Mouse (Mus musculus): ENCODE measurements around the gene Grik3. TPM values are rescaled to one million over a fixed set of nuclear protein-coding genes. Genes with fewer than 3 reads are reported as not detected.

The Grik3 gene
- polyA plus RNA-seq, 1 experiment from 2014 or later: 0.16 TPM

DNA sequence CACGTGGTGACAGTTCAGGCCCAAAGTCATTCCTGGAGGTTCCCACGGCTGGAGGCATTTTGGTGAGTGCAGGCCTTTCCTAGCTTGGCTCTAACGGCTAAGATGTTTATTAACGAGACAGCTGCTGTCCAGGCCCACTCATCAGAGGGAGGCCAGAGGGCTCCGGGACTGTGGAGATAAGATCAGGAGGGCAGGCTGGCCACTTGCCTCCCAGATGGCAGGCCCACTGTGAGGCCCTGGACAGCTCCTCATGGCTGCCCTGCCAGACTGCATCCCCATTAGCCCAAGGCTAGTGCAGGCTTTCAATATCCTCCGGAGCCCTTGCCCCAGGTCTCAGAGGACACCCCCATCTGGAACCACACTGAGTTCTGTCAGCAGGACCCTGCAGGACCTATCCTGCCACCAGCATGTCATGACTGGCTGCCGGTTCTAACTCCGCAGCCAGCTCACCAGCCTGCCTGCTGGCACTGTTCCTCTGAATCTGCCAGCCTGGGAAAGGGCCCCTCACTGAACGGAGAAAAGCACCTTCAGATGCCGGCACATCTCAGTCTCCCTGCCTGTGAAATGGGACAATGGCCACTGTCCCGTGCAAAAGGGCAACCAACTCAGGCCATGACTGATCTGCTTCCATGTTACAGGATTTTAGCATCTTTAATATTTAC, 20.7 kb upstream of the Grik3 start:
- Histone ChIP-seq H3K9ac (ENCODE audit: low read depth, low read length) (no peak overlapping the region), H3K27me3 (ENCODE audit: control insufficient read depth, insufficient read depth, low read length) (no peaks in the 10 kb centered on the region), H3K4me1 (ENCODE audit: control insufficient read depth, insufficient read depth, low read length) (no peaks in the 10 kb centered on the region), H3K36me3 (ENCODE audit: control insufficient read depth, insufficient read depth, low read length) (no peaks in the 10 kb centered on the region), H3K27ac (ENCODE audit: low read depth, low read length) (no peak overlapping the region), H3K4me3 (ENCODE audit: low read depth, low read length) (no peak overlapping the region), H3K9me3 (replicated peaks; ENCODE audit: control insufficient read depth, low read length) (no peaks in the 10 kb centered on the region), H3K4me2 (no peak overlapping the region)
- ATAC-seq (replicated peaks; ENCODE audit: insufficient number of reproducible peaks, low FRiP score, low TSS enrichment): no peak
- 42% methylated on average over 11 of the region's 11 CpGs for WGBS (ENCODE audit: insufficient replicate concordance)

DNA sequence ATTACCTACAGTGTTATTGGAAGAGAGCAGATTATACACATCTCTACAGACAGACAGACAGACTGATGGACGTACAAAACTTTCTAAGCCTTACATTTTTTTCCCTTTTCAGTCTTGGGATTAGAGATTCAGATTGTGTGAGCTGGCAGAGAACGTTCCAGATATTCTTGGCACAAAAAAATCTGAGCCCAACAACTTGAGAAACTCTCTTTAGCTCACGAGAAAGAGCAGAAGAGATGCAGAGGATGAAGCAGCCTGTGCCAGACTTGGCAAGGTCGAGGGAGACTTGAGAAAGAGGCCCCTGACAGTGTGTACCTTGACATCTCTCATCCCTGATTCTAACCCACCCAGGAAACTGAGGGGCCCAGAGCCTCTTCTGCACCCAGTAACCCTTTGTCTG, 15.6 kb upstream of the Grik3 start:
- WGBS (ENCODE audit: insufficient replicate concordance): 74% methylated on average over 4 of the region's 4 CpGs
- no peak overlapping the region for H3K9ac ChIP-seq (ENCODE audit: low read depth, low read length)
- no peak overlapping the region for H3K27ac ChIP-seq (ENCODE audit: low read depth, low read length)
- ATAC-seq (replicated peaks; ENCODE audit: insufficient number of reproducible peaks, low FRiP score, low TSS enrichment): no peak
- H3K27me3 ChIP-seq (ENCODE audit: control insufficient read depth, insufficient read depth, low read length): peaks cover 17% of the 10 kb centered on the region
- no peaks in the 10 kb centered on the region for H3K4me1 ChIP-seq (ENCODE audit: control insufficient read depth, insufficient read depth, low read length)
- H3K4me3 ChIP-seq (ENCODE audit: low read depth, low read length): no peak overlapping the region
- H3K4me2 ChIP-seq: no peak overlapping the region
- H3K9me3 ChIP-seq (replicated peaks; ENCODE audit: control insufficient read depth, low read length): no peaks in the 10 kb centered on the region
- H3K36me3 ChIP-seq (ENCODE audit: control insufficient read depth, insufficient read depth, low read length): no peaks in the 10 kb centered on the region

- ATAC-seq (replicated peaks; ENCODE audit: insufficient number of reproducible peaks, low FRiP score, low TSS enrichment): no peak
- peaks cover 47% of the 10 kb centered on the region for H3K27me3 ChIP-seq (ENCODE audit: control insufficient read depth, insufficient read depth, low read length)
- WGBS (ENCODE audit: insufficient replicate concordance): 34% methylated on average over 12 of the region's 12 CpGs
- no peak overlapping the region for H3K4me3 ChIP-seq (ENCODE audit: low read depth, low read length)
- H3K9me3 ChIP-seq (replicated peaks; ENCODE audit: control insufficient read depth, low read length): no peaks in the 10 kb centered on the region
- no peak overlapping the region for H3K27ac ChIP-seq (ENCODE audit: low read depth, low read length)
- no peak overlapping the region for H3K9ac ChIP-seq (ENCODE audit: low read depth, low read length)
- no peak overlapping the region for H3K4me2 ChIP-seq
- no peaks in the 10 kb centered on the region for H3K36me3 ChIP-seq (ENCODE audit: control insufficient read depth, insufficient read depth, low read length)
- H3K4me1 ChIP-seq (ENCODE audit: control insufficient read depth, insufficient read depth, low read length): no peaks in the 10 kb centered on the region
These were observed 12.4 kb upstream of the Grik3 start for GRCm38 (mm10) chr4:125478071-125478470.

DNA sequence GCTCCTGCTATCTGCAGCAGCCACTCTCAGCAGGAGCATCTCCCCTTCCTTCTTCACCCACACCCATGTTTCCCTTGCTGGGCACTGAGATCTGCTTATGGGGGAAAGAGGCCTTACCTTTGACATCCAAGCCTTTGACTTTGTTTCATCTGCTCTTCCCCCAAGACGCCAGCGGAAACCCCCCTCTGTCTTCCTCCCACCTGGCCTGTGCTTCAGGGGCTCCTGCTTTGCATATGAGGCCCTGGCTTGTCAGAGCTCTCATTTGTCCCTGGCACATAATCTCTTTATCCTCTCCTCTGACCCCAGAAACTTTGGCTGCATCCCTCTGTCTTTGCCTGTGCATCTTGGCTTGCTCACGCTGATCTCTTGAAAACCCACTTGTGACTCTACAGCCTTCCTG, 9.2 kb upstream of the Grik3 start:
- Histone ChIP-seq H3K9me3 (replicated peaks; ENCODE audit: control insufficient read depth, low read length) (no peaks in the 10 kb centered on the region), H3K4me1 (ENCODE audit: control insufficient read depth, insufficient read depth, low read length) (no peaks in the 10 kb centered on the region), H3K4me2 (no peak overlapping the region), H3K27ac (ENCODE audit: low read depth, low read length) (no peak overlapping the region), H3K9ac (ENCODE audit: low read depth, low read length) (no peak overlapping the region), H3K36me3 (ENCODE audit: control insufficient read depth, insufficient read depth, low read length) (no peaks in the 10 kb centered on the region), H3K27me3 (ENCODE audit: control insufficient read depth, insufficient read depth, low read length) (peaks cover 75% of the 10 kb centered on the region), H3K4me3 (ENCODE audit: low read depth, low read length) (no peak overlapping the region)
- ATAC-seq (replicated peaks; ENCODE audit: insufficient number of reproducible peaks, low FRiP score, low TSS enrichment): no peak
- 17% methylated on average over 3 of the region's 3 CpGs for WGBS (ENCODE audit: insufficient replicate concordance)

DNA sequence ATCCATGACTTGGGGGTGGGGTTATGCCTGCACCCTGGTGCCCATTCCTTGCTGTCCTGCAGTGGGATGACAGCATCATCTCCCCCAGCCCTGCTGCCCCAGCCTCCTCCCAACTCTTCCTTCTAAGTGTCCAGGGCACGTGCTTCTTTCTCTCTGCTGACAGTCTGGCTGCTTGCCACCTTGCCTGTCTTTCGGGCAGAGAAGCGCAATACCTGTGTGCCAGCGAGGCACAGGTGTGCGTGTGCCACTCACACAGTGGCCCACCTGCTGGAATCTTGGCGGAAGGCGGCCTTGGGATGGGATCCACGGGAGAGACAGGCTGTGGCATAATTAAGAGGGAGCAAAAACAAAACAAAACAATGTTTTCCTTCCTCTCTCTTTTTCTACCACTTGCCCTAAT, 6.4 kb upstream of the Grik3 start:
- Histone ChIP-seq H3K4me3 (ENCODE audit: low read depth, low read length) (no peak overlapping the region), H3K27me3 (ENCODE audit: control insufficient read depth, insufficient read depth, low read length) (peaks cover 92% of the 10 kb centered on the region), H3K9ac (ENCODE audit: low read depth, low read length) (no peak overlapping the region), H3K36me3 (ENCODE audit: control insufficient read depth, insufficient read depth, low read length) (no peaks in the 10 kb centered on the region), H3K4me1 (ENCODE audit: control insufficient read depth, insufficient read depth, low read length) (no peaks in the 10 kb centered on the region), H3K9me3 (replicated peaks; ENCODE audit: control insufficient read depth, low read length) (no peaks in the 10 kb centered on the region), H3K27ac (ENCODE audit: low read depth, low read length) (no peak overlapping the region), H3K4me2 (no peak overlapping the region)
- 32% methylated on average over 8 of the region's 8 CpGs for WGBS (ENCODE audit: insufficient replicate concordance)
- no peak for ATAC-seq (replicated peaks; ENCODE audit: insufficient number of reproducible peaks, low FRiP score, low TSS enrichment)

DNA sequence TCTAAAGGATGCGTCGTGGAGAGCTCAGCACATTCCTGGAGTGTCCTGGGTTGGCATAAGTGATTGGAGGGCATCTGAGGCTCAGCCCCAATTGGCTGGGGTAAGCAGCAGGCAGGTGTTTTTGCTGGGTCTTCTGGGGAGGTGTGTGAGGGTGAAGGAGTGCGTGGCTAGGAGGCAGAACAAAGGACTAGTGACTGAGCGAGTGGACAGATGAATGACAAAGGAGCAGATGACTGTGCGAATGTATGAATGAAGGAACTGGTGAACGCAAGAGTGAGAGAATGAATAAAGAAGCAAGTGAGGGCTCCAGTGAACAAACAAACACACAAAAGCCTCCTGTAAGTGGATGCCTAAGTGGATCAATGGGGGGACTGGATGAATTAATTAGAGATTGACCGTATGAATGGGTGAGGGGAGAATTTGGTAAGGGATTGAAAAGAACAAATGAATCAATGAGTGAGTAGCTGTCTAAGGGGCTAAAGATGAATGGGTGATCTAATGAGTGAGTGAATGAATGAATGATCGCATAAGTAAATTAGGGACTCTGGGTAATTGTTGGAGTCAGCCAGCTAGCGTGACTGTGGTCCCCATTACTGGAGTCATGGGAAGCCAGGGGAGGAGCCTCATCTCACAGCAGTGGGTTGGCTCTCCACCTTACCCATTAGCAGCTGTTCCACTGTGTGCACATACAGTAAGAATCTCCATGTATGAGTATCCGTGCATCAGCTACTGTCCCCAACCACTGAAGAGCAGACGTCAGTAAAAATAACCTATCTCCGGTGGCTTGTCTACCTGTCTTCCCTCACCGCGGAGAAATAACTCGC, 4.9 kb upstream of the Grik3 start:
- no peak for ATAC-seq (replicated peaks; ENCODE audit: insufficient number of reproducible peaks, low FRiP score, low TSS enrichment)

DNA sequence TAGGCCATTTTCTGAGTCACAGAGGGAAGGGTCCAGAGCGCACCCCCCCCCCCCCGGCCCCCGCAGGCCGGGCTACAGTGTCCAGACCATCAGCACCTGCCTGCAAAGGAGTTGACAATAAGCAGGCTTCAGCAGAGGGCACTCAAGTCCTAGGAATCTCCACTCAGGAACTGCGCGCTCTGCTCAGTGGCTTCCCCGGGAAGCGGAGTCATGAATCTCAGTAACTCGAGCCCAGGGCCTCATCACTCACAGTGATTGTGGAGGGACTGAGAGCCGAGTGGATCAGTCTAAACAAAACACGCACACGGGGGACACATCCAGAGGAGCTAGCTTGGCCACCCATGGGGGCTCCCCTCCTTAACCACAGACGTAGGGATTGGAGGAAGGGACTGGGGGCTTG, 3.9 kb upstream of the Grik3 start:
- no peak overlapping the region for H3K4me2 ChIP-seq

More for the DNA sequence above, 4.9 kb upstream of the Grik3 start:
- Histone ChIP-seq H3K27ac (ENCODE audit: low read depth, low read length) (no peak overlapping the region), H3K36me3 (ENCODE audit: control insufficient read depth, insufficient read depth, low read length) (no peaks in the 10 kb centered on the region), H3K4me1 (ENCODE audit: control insufficient read depth, insufficient read depth, low read length) (peaks cover 5% of the 10 kb centered on the region), H3K4me3 (ENCODE audit: low read depth, low read length) (no peak overlapping the region), H3K9me3 (replicated peaks; ENCODE audit: control insufficient read depth, low read length) (no peaks in the 10 kb centered on the region), H3K4me2 (no peak overlapping the region), H3K27me3 (ENCODE audit: control insufficient read depth, insufficient read depth, low read length) (peaks cover 94% of the 10 kb centered on the region), H3K9ac (ENCODE audit: low read depth, low read length) (no peak overlapping the region)
- 40% methylated on average over 15 of the region's 15 CpGs for WGBS (ENCODE audit: insufficient replicate concordance)

DNA sequence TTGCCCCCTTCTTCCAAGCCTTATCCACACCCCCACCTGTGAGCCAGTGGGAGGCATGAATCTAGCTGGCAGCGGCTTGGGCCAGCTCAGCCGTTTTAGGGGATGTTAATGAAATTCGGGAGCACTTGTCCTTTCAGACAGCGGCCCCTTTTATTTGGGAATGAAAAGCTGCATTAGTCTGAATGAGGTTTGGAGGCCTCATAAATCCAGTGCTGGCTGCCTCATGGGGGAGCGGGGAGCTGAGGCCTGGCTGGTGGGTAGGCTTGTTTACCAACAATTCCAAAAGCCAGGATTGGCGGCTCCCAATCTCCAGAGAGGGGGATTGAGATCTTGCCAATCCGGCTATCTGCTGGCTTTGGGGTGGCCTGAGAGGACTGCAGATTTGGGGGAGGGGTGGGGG, 3.5 kb upstream of the Grik3 start:
- H3K4me1 ChIP-seq (ENCODE audit: control insufficient read depth, insufficient read depth, low read length): peaks cover 10% of the 10 kb centered on the region
- H3K4me2 ChIP-seq: no peak overlapping the region
- no peak overlapping the region for H3K4me3 ChIP-seq (ENCODE audit: low read depth, low read length)
- no peak overlapping the region for H3K9ac ChIP-seq (ENCODE audit: low read depth, low read length)
- no peaks in the 10 kb centered on the region for H3K9me3 ChIP-seq (replicated peaks; ENCODE audit: control insufficient read depth, low read length)
- H3K27ac ChIP-seq (ENCODE audit: low read depth, low read length): no peak overlapping the region
- 4% methylated on average over 7 of the region's 7 CpGs for WGBS (ENCODE audit: insufficient replicate concordance)
- ATAC-seq (replicated peaks; ENCODE audit: insufficient number of reproducible peaks, low FRiP score, low TSS enrichment): no peak
- no peaks in the 10 kb centered on the region for H3K36me3 ChIP-seq (ENCODE audit: control insufficient read depth, insufficient read depth, low read length)
- H3K27me3 ChIP-seq (ENCODE audit: control insufficient read depth, insufficient read depth, low read length): peaks cover 94% of the 10 kb centered on the region

More for the DNA sequence above, 3.9 kb upstream of the Grik3 start:
- H3K9me3 ChIP-seq (replicated peaks; ENCODE audit: control insufficient read depth, low read length): no peaks in the 10 kb centered on the region
- no peaks in the 10 kb centered on the region for H3K36me3 ChIP-seq (ENCODE audit: control insufficient read depth, insufficient read depth, low read length)
- peaks cover 94% of the 10 kb centered on the region for H3K27me3 ChIP-seq (ENCODE audit: control insufficient read depth, insufficient read depth, low read length)
- H3K4me3 ChIP-seq (ENCODE audit: low read depth, low read length): no peak overlapping the region
- WGBS (ENCODE audit: insufficient replicate concordance): 4% methylated on average over 13 of the region's 13 CpGs
- H3K4me1 ChIP-seq (ENCODE audit: control insufficient read depth, insufficient read depth, low read length): peaks cover 10% of the 10 kb centered on the region
- H3K27ac ChIP-seq (ENCODE audit: low read depth, low read length): no peak overlapping the region
- no peak overlapping the region for H3K9ac ChIP-seq (ENCODE audit: low read depth, low read length)
- no peak for ATAC-seq (replicated peaks; ENCODE audit: insufficient number of reproducible peaks, low FRiP score, low TSS enrichment)
